Mouse (Mus musculus) stomach, embryonic 16.5 days (tissue): ENCODE results near the gene Cdc34. TPM values are rescaled to one million over a fixed set of nuclear protein-coding genes. Genes with fewer than 3 reads are reported as not detected.

Source experiments
- ATAC-seq: fragments of 200-750 bp; cut with Nextera tagmentation; 2 replicates; pipeline ENCODE4 v1.8.0; 2017; ENCODE audit warnings: moderate number of reproducible peaks, moderate TSS enrichment; ENCODE audit not compliant: insufficient read depth, low FRiP score
- H3K27ac ChIP-seq: fragments of 300-500 bp; sonication (generic); 2 replicates; pipeline ENCODE4 v1.5.1; 2014; ENCODE audit warnings: low read length
- H3K27me3 ChIP-seq: fragments of 300-500 bp; sonication (generic); 2 replicates; pipeline ENCODE4 v1.6.1; 2014; ENCODE audit warnings: low read length, control low read depth, mixed read lengths; ENCODE audit not compliant: control insufficient read depth, insufficient read depth
- H3K36me3 ChIP-seq: fragments of 300-500 bp; sonication (generic); 2 replicates; pipeline ENCODE4 v1.6.1; 2014; ENCODE audit warnings: low read length; ENCODE audit not compliant: control insufficient read depth, insufficient read depth
- H3K4me1 ChIP-seq: fragments of 300-500 bp; sonication (generic); 2 replicates; pipeline ENCODE4 v1.6.1; 2014; ENCODE audit warnings: low read length, control low read depth, mixed read lengths; ENCODE audit not compliant: control insufficient read depth, insufficient read depth
- H3K4me2 ChIP-seq: fragments of 300-500 bp; sonication (generic); 2 replicates; pipeline ENCODE4 v1.6.1; 2014; ENCODE audit warnings: low read depth, low read length, mixed read lengths
- H3K4me3 ChIP-seq: fragments of 300-500 bp; sonication (generic); replicated peaks from 2 replicates; pipeline ENCODE4 v1.5.1; 2014; ENCODE audit warnings: mild to moderate bottlenecking, low read length
- H3K9ac ChIP-seq: fragments of 300-500 bp; sonication (generic); 2 replicates; pipeline ENCODE4 v1.6.1; 2014; ENCODE audit warnings: low read length
- H3K9me3 ChIP-seq: fragments of 300-500 bp; sonication (generic); replicated peaks from 2 replicates; pipeline ENCODE4 v1.6.1; 2016; ENCODE audit warnings: low read length, control low read depth; ENCODE audit not compliant: control insufficient read depth
- WGBS: fragments of 180-500 bp; shearing (Covaris S2); extraction: QIAGEN DNeasy Blood & Tissue Kit; methylation state at CpG from one replicate; pipeline ENCODE4 v1.1.7; 2014; 5-methylcytosine and 5-hydroxymethylcytosine counted together
- polyA plus RNA-seq: library from polyadenylated mRNA; unstranded; fragments of >200 nt; fragmentation: Nextera tagmentation; extraction: Ambion mirVana; gene quantifications from 2 replicates; pipeline ENCODE4 v1.2.1, GENCODE M21; 2015

The Cdc34 gene
- polyA plus RNA-seq, 1 experiment from 2014 or later = 84.6 TPM

DNA sequence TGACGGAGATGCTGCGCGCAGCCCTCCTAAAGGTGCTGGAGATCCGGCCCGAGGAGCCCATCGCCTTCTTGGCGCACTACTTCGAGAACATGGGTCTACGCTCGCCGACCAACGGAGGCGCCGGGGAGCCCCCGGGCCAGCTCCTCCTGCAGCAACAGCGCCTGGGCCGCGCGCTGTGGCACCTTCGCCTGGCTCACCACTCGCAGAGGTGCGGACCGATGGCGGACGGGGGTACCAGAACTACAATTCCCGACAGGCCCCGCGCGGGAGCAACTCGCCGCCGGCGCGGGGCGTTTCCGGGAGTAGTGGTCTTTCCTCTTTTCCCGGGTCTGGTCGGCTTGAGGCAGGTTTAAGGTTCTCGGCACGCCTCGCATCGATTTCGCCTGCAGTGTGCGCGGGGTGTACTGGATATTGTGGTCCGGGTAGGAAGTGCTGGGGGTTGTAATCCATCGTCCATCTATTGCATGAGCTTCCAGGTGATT lies 12.4 kb upstream of the Cdc34 start:
- Histone ChIP-seq H3K36me3 (no peaks in the 10 kb centered on the region), H3K4me2 (peak overlapping the region; percentile 77), H3K27ac (peak overlapping the region; percentile 90), H3K9ac (peak overlapping the region; percentile 85), H3K4me1 (peaks cover 13% of the 10 kb centered on the region), H3K9me3 (no peaks in the 10 kb centered on the region), H3K4me3 (peak overlapping the region; percentile 89), H3K27me3 (no peaks in the 10 kb centered on the region)
- peak; percentile 45 for ATAC-seq
- under 1% methylated on average over 47 of the region's 47 CpGs for WGBS

DNA sequence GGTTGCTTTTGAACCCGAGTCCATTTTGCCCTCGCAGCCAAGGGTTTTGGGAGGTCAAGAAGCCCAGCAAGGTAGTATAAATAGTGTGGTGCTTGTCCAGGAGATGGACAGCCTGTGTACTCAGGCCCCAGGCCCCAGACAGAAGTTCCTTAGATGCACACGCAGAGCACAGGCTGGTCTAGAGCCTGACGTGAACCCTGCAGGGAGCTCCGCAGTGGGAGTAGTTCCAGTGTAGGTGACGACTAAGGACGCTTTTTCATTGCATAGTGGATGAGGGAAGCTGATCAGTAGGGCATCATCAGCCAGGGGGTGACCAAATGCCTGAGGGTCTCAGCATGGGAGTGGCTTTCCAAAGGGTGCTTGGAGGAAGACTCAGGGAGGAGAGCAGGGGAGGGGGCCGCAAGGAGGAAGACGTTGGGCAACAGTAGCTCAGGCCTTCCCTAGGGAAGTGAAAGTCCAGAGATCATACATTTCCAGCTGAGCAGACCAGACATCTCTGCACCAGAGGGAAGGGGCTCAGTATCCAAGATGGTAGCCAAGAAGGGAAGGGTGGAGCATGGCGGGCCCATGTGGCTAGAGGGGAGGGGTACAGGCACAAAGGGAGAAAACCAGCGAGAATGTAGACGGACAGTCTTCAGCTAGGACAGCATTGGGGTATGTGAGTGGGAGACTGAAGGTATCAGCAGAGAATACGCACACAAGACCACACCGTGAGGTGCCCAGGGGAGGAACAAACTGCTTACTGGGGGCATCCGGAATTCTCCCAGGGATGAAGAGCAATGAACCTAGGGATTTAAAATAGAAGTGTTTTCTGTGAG lies 11.7 kb upstream of the Cdc34 start:
- WGBS = 32% methylated on average over 15 of the region's 15 CpGs

GRCm38 (mm10) chr10:79671396-79672087 lies 10.5 kb upstream of the Cdc34 start:
- Histone ChIP-seq H3K9ac (no peak overlapping the region), H3K27me3 (no peaks in the 10 kb centered on the region), H3K36me3 (no peaks in the 10 kb centered on the region), H3K4me3 (no peak overlapping the region), H3K4me1 (peaks cover 13% of the 10 kb centered on the region), H3K9me3 (no peaks in the 10 kb centered on the region), H3K4me2 (no peak overlapping the region), H3K27ac (no peak overlapping the region)
- WGBS = 53% methylated on average over 6 of the region's 6 CpGs
- ATAC-seq = no peak

More for the DNA sequence above, 11.7 kb upstream of the Cdc34 start:
- Histone ChIP-seq H3K4me3 (peak overlapping the region; percentile 89), H3K36me3 (no peaks in the 10 kb centered on the region), H3K27ac (peak overlapping the region; percentile 90), H3K9ac (peak overlapping the region; percentile 85), H3K4me2 (peak overlapping the region; percentile 77), H3K27me3 (no peaks in the 10 kb centered on the region), H3K4me1 (peaks cover 13% of the 10 kb centered on the region), H3K9me3 (no peaks in the 10 kb centered on the region)
- no peak; the same call in 1 of the 2 replicates for ATAC-seq

GRCm38 (mm10) chr10:79672088-79672455 lies 9.9 kb upstream of the Cdc34 start:
- peaks cover 13% of the 10 kb centered on the region for H3K4me1 ChIP-seq
- no peak overlapping the region for H3K4me2 ChIP-seq
- H3K9me3 ChIP-seq = no peaks in the 10 kb centered on the region
- H3K27me3 ChIP-seq = no peaks in the 10 kb centered on the region
- no peaks in the 10 kb centered on the region for H3K36me3 ChIP-seq
- no peak overlapping the region for H3K9ac ChIP-seq
- 56% methylated on average over 3 of the region's 3 CpGs for WGBS
- H3K4me3 ChIP-seq = no peak overlapping the region
- no peak for ATAC-seq
- H3K27ac ChIP-seq = no peak overlapping the region

GRCm38 (mm10) chr10:79673054-79673453 lies 8.9 kb upstream of the Cdc34 start:
- no peak overlapping the region for H3K9ac ChIP-seq
- H3K9me3 ChIP-seq = no peaks in the 10 kb centered on the region
- H3K4me3 ChIP-seq = no peak overlapping the region
- no peak overlapping the region for H3K27ac ChIP-seq
- 86% methylated on average over 3 of the region's 3 CpGs for WGBS
- peaks cover 13% of the 10 kb centered on the region for H3K4me1 ChIP-seq
- no peak overlapping the region for H3K4me2 ChIP-seq
- H3K36me3 ChIP-seq = no peaks in the 10 kb centered on the region
- no peak for ATAC-seq
- no peaks in the 10 kb centered on the region for H3K27me3 ChIP-seq

DNA sequence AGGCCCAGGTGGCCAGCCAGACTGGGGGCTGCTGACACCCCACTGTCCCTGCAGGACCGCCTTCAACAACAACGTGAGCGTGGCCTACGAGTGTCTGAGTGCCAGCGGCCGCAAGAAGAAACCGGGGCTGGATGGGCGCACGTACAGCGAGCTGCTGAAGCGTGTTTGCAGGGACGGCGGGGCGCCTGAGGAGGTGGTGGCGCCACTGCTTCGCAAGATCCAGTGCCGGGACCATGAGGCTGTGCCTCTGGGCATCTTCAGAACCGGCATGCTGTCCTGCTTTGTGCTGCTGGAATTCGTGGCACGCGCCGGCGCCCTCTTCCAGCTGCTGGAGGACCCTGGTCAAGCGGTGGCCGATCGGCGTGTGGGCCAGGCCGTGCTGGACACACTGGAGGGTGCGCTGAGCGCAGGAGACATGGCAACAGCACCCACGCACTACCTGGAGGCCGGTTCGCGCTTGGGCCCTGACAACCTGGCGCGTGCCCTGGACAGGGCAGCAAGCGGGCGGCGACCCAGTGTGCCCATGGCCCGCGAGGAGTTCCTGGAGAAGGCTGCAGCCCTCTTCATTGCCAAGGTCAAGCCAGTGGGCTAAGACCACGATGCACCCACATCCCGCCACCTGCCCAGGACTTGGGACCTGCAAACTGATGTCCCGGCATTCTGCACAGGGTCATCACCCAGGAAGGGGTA lies 6.5 kb upstream of the Cdc34 start:
- H3K4me1 ChIP-seq = peaks cover 6% of the 10 kb centered on the region
- H3K4me3 ChIP-seq = no peak overlapping the region
- H3K4me2 ChIP-seq = no peak overlapping the region
- H3K9me3 ChIP-seq = no peaks in the 10 kb centered on the region
- 59% methylated on average over 44 of the region's 44 CpGs for WGBS
- H3K27ac ChIP-seq = no peak overlapping the region
- no peaks in the 10 kb centered on the region for H3K36me3 ChIP-seq
- no peak for ATAC-seq
- no peaks in the 10 kb centered on the region for H3K27me3 ChIP-seq
- no peak overlapping the region for H3K9ac ChIP-seq

DNA sequence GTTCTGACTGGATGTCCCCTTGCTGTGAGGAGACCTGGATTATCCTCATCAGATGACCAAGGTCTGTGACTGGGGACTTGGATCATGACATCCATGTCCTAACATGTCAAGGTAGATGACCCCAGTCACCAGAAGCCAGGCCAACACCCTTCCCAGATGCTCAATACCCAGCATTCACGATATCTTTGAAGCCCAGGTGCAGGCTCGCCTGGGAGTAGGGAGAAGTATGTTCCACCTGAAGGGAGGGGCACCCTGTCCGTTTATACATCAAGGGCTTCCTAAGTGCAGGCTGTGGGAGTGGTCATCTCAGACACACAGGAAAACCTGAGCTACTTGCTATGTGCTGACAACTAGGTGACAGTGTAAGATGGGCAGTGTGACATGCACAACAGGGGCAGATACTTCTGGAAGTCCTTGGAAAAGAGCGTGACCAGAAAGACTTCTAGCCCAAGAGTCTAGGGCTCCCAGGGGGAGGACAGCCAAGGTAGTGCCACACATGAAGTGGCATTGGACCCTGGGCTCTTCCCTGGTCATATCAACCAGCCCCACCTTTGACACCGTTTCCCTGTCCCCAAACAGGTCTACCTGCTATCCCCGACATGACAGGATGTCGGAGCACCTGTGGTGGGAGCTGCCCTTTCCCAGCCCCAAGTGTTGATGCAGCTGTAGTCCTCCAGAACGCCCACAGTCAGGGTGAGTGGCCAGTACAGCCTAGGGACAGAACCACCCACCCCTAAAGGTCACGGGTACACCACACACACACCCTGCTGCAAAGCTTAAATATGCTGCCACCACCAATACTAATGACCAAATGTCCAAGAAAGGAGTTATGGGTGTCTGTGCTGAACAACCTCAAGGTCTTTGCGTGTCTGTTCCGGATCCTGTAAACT lies 1.1 kb upstream of the Cdc34 start:
- Histone ChIP-seq H3K9me3 (no peaks in the 10 kb centered on the region), H3K9ac (peak overlapping the region; percentile 70), H3K4me2 (peak overlapping the region; percentile 70), H3K4me1 (peaks cover 19% of the 10 kb centered on the region), H3K27ac (peak overlapping the region; percentile 90), H3K27me3 (no peaks in the 10 kb centered on the region), H3K36me3 (0 out of 2 replicates have a peak, but pooled peaks cover 3% of the 10 kb centered on the region), H3K4me3 (peak overlapping the region; percentile 89)
- peak; percentile 8 for ATAC-seq
- 22% methylated on average over 11 of the region's 11 CpGs for WGBS

DNA sequence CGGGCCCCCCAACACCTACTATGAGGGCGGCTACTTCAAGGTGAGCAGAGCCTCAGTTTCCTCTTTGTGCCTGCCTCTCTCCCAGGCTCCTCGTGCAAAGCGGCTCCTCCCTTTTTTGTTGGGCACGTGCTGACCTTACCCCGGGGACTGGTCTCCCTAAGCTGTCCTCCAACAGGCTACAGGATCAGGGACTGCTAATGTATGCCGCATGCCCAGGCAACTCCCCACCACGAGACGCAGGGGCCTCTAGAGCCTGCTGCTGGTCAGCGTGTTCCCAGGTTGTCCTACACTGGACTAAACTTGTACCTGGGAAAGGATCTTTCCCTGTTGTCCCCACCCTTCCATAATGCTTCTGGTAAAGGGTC lies 538 bp downstream of the Cdc34 start:
- peak overlapping the region; percentile 76 for H3K27ac ChIP-seq

More for the DNA sequence above, 538 bp downstream of the Cdc34 start:
- H3K36me3 ChIP-seq = peaks cover 9% of the 10 kb centered on the region; the same call in 1 of the 2 replicates
- no peak for ATAC-seq
- H3K4me2 ChIP-seq = peak overlapping the region; percentile 84
- no peaks in the 10 kb centered on the region for H3K27me3 ChIP-seq
- H3K9ac ChIP-seq = peak overlapping the region; percentile 87
- H3K4me1 ChIP-seq = peaks cover 19% of the 10 kb centered on the region
- peak overlapping the region; percentile 89 for H3K4me3 ChIP-seq
- H3K9me3 ChIP-seq = no peaks in the 10 kb centered on the region
- 0% methylated on average over 10 of the region's 10 CpGs for WGBS
